8 mouse cellular contexts compared by ENCODE assay signal in the genomic region with DNA sequence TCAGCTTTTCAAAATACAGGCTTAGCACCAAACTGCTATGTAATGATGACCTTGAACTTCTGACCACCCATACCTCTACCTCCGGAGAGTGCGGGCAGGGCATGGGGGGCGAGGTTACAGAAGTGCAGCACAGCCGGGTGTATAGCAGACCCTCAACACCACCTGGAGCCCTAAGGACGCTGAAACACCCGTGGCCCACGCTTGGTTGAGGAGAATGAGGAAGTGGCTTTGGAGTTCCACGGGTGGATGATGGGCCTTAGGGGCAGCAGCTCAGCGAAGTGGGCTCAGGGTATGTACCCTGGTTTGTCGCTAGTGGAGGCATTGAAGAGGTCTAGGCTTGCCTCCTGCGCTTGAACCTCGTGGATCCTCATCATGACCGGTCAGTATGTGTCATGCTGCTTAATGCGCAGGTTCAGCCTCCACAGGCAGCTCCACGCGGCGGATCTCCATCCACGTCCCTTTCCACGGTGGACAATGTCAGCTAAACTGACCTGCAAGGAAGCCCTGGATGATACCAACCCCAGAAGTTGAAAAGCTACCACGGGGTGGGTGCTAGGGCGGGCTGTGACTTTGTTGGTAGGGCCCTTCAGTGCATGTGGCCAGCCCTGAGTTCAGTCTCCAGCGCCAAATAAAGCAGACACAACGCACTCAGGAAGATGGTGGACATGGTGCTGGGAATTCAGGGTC. TPM values are rescaled to one million over a fixed set of nuclear protein-coding genes. Genes with fewer than 3 reads are reported as not detected.
DNase-seq lines count a peak whose midpoint lies in the region; ATAC-seq and TF ChIP-seq lines count a peak whose summit lies in the region.

No protein-coding gene starts in this region.

- H3K36me3 ChIP-seq in hindbrain, embryonic 15.5 days: no peaks in the 10 kb centered on the region
- H3K36me3 ChIP-seq in hindbrain, embryonic 12.5 days: no peaks in the 10 kb centered on the region
- no peaks in the 10 kb centered on the region for H3K36me3 ChIP-seq in ES-Bruce4 (ENCODE audit: control insufficient read depth, insufficient read depth, low read length, poor library complexity, severe bottlenecking)
- no peaks in the 10 kb centered on the region for H3K36me3 ChIP-seq in heart, embryonic 15.5 days
- no peaks in the 10 kb centered on the region for H3K36me3 ChIP-seq in midbrain, embryonic 14.5 days (ENCODE audit: control insufficient read depth, insufficient read depth, low read length)

- H3K9me3 ChIP-seq in hindbrain, embryonic 15.5 days: no peaks in the 10 kb centered on the region
- H3K9me3 ChIP-seq in hindbrain, embryonic 12.5 days (replicated peaks): no peaks in the 10 kb centered on the region
- no peaks in the 10 kb centered on the region for H3K9me3 ChIP-seq in ES-Bruce4 (replicated peaks; ENCODE audit: control insufficient read depth, insufficient read depth, low read length, poor library complexity, severe bottlenecking)
- no peaks in the 10 kb centered on the region for H3K9me3 ChIP-seq in heart, embryonic 15.5 days (replicated peaks)
- H3K9me3 ChIP-seq in midbrain, embryonic 14.5 days (ENCODE audit: control insufficient read depth, low read length): no peaks in the 10 kb centered on the region

- H3K4me2 ChIP-seq in hindbrain, embryonic 15.5 days: peak overlapping the region; percentile 91; the same call in 1 of the 2 replicates
- no peak overlapping the region; the same call in 1 of the 2 replicates for H3K4me2 ChIP-seq in hindbrain, embryonic 12.5 days (replicated peaks)
- H3K4me2 ChIP-seq in heart, embryonic 15.5 days: peak overlapping the region; percentile 97
- H3K4me2 ChIP-seq in midbrain, embryonic 14.5 days (ENCODE audit: low read length): peak overlapping the region; percentile 93

- peaks cover 8% of the 10 kb centered on the region for H3K27me3 ChIP-seq in hindbrain, embryonic 15.5 days
- peaks cover 32% of the 10 kb centered on the region for H3K27me3 ChIP-seq in hindbrain, embryonic 12.5 days
- H3K27me3 ChIP-seq in ES-Bruce4 (ENCODE audit: control insufficient read depth, insufficient read depth, low read length, poor library complexity, severe bottlenecking): no peaks in the 10 kb centered on the region
- peaks cover 14% of the 10 kb centered on the region for H3K27me3 ChIP-seq in heart, embryonic 15.5 days
- peaks cover 8% of the 10 kb centered on the region; the same call in 1 of the 2 replicates for H3K27me3 ChIP-seq in midbrain, embryonic 14.5 days (ENCODE audit: control insufficient read depth, insufficient read depth, low read length)

- no peak for TF ChIP-seq POLR2A in ES-Bruce4 (IDR thresholded peaks at IDR 0.05; ENCODE audit: insufficient read depth, low read length)

- 85% methylated on average over 23 of the region's 23 CpGs for WGBS in hindbrain, embryonic 15.5 days
- WGBS in hindbrain, embryonic 12.5 days: 83% methylated on average over 23 of the region's 23 CpGs
- 78% methylated on average over 23 of the region's 23 CpGs for WGBS in heart, embryonic 15.5 days
- WGBS in midbrain, embryonic 14.5 days: 88% methylated on average over 23 of the region's 23 CpGs

- H3K9ac ChIP-seq in hindbrain, embryonic 15.5 days: no peak overlapping the region
- H3K9ac ChIP-seq in hindbrain, embryonic 12.5 days: no peak overlapping the region
- H3K9ac ChIP-seq in ES-Bruce4 (ENCODE audit: low read depth, poor library complexity, severe bottlenecking): peak overlapping the region; percentile 80
- H3K9ac ChIP-seq in heart, embryonic 15.5 days: 0 out of 2 replicates have a peak overlapping the region, but pooled peaks have one; percentile 53
- H3K9ac ChIP-seq in midbrain, embryonic 14.5 days (replicated peaks; ENCODE audit: low read length): no peak overlapping the region

- no peak overlapping the region for H3K27ac ChIP-seq in hindbrain, embryonic 15.5 days (replicated peaks)
- H3K27ac ChIP-seq in hindbrain, embryonic 12.5 days: no peak overlapping the region
- H3K27ac ChIP-seq in ES-Bruce4 (ENCODE audit: insufficient read depth, low read length): peak overlapping the region; percentile 42; the same call in 1 of the 2 replicates
- H3K27ac ChIP-seq in heart, embryonic 15.5 days: 0 out of 2 replicates have a peak overlapping the region, but pooled peaks have one; percentile 3
- H3K27ac ChIP-seq in midbrain, embryonic 14.5 days (replicated peaks; ENCODE audit: low read depth, low read length): no peak overlapping the region

- H3K4me1 ChIP-seq in hindbrain, embryonic 15.5 days (replicated peaks): peaks cover 19% of the 10 kb centered on the region
- H3K4me1 ChIP-seq in hindbrain, embryonic 12.5 days: peaks cover 11% of the 10 kb centered on the region
- peaks cover 4% of the 10 kb centered on the region for H3K4me1 ChIP-seq in ES-Bruce4 (ENCODE audit: control insufficient read depth, insufficient read depth, low read length)
- peaks cover 26% of the 10 kb centered on the region for H3K4me1 ChIP-seq in heart, embryonic 15.5 days (replicated peaks)
- peaks cover 4% of the 10 kb centered on the region; the same call in 1 of the 2 replicates for H3K4me1 ChIP-seq in midbrain, embryonic 14.5 days (ENCODE audit: control insufficient read depth, insufficient read depth, low read length)

- DNase-seq in midbrain, embryonic 14.5 days: no peak
- DNase-seq in MN1 (ENCODE audit: low spot score): no peak
- no peak for DNase-seq in urinary bladder, postnatal 25 days (ENCODE audit: low spot score)
- no peak for DNase-seq in frontal cortex, adult 2 months (ENCODE audit: extremely low spot score in 1 of 2, low spot score in 1 of 2)

- TF ChIP-seq EP300 in ES-Bruce4 (IDR thresholded peaks at IDR 0.05; ENCODE audit: insufficient read depth, low read depth, low read length): no peak

- no peak for ATAC-seq in hindbrain, embryonic 15.5 days (ENCODE audit: low FRiP score, low read depth)
- ATAC-seq in hindbrain, embryonic 12.5 days (ENCODE audit: low FRiP score): no peak
- ATAC-seq in heart, embryonic 15.5 days (replicated peaks; ENCODE audit: insufficient number of reproducible peaks, insufficient read depth, low FRiP score, low read depth): no peak
- ATAC-seq in midbrain, embryonic 14.5 days (ENCODE audit: low FRiP score, low TSS enrichment): no peak

- no peak overlapping the region; the same call in 1 of the 2 replicates for H3K4me3 ChIP-seq in hindbrain, embryonic 15.5 days
- no peak overlapping the region for H3K4me3 ChIP-seq in hindbrain, embryonic 12.5 days
- peak overlapping the region; percentile 59 for H3K4me3 ChIP-seq in ES-Bruce4 (ENCODE audit: low read depth, low read length)
- H3K4me3 ChIP-seq in heart, embryonic 15.5 days: peak overlapping the region; percentile 66
- no peak overlapping the region for H3K4me3 ChIP-seq in midbrain, embryonic 14.5 days (replicated peaks; ENCODE audit: low read depth, low read length)

- no peak for TF ChIP-seq CTCF in ES-Bruce4 (IDR thresholded peaks at IDR 0.05; ENCODE audit: low read depth, low read length)

RNA-seq across cellular contexts. Expression of a gene that starts 6.5 kb away (rescaled TPM):
- polyA plus RNA-seq in hindbrain, embryonic 15.5 days (2015; fragmentation: Nextera tagmentation; extraction: Ambion mirVana): not detected in 2 replicates
- polyA plus RNA-seq in hindbrain, embryonic 12.5 days (2016; fragmentation: Nextera tagmentation; extraction: Ambion mirVana): not detected in 2 replicates
- not detected in 2 replicates for polyA plus RNA-seq in ES-Bruce4 (2011; ENCODE audit: insufficient read depth, insufficient read length, low read depth, missing spikeins)
- not detected in 2 replicates for polyA plus RNA-seq in heart, embryonic 15.5 days (2015; fragmentation: Nextera tagmentation; extraction: Ambion mirVana)
- polyA plus RNA-seq in midbrain, embryonic 14.5 days (2014; fragmentation: Nextera tagmentation; extraction: Ambion mirVana): not detected in 2 replicates
- polyA plus RNA-seq in frontal cortex, adult 2 months (2012; rRNA removed): not detected in 2 replicates

RNA-seq across cellular contexts. Expression of a gene that starts 6.8 kb away (rescaled TPM):
- polyA plus RNA-seq in hindbrain, embryonic 15.5 days (2015; fragmentation: Nextera tagmentation; extraction: Ambion mirVana): 31.5 and 32.5 TPM in 2 replicates
- polyA plus RNA-seq in hindbrain, embryonic 12.5 days (2016; fragmentation: Nextera tagmentation; extraction: Ambion mirVana): 28.3 and 32.6 TPM in 2 replicates
- polyA plus RNA-seq in ES-Bruce4 (2011; ENCODE audit: insufficient read depth, insufficient read length, low read depth, missing spikeins): 60.2 and 67.1 TPM in 2 replicates
- polyA plus RNA-seq in heart, embryonic 15.5 days (2015; fragmentation: Nextera tagmentation; extraction: Ambion mirVana): 16.2 and 33.9 TPM in 2 replicates
- 11.6 and 22.2 TPM in 2 replicates for polyA plus RNA-seq in midbrain, embryonic 14.5 days (2014; fragmentation: Nextera tagmentation; extraction: Ambion mirVana)
- polyA plus RNA-seq in frontal cortex, adult 2 months (2012; rRNA removed): 16.3 and 18.9 TPM in 2 replicates

RNA-seq across cellular contexts. Expression of a gene that starts 25.1 kb away (rescaled TPM):
- not detected in 2 replicates for polyA plus RNA-seq in hindbrain, embryonic 15.5 days (2015; fragmentation: Nextera tagmentation; extraction: Ambion mirVana)
- not detected in 2 replicates for polyA plus RNA-seq in hindbrain, embryonic 12.5 days (2016; fragmentation: Nextera tagmentation; extraction: Ambion mirVana)
- polyA plus RNA-seq in ES-Bruce4 (2011; ENCODE audit: insufficient read depth, insufficient read length, low read depth, missing spikeins): not detected in 2 replicates
- not detected in 2 replicates for polyA plus RNA-seq in heart, embryonic 15.5 days (2015; fragmentation: Nextera tagmentation; extraction: Ambion mirVana)
- not detected in 2 replicates for polyA plus RNA-seq in midbrain, embryonic 14.5 days (2014; fragmentation: Nextera tagmentation; extraction: Ambion mirVana)
- polyA plus RNA-seq in frontal cortex, adult 2 months (2012; rRNA removed): not detected in 2 replicates

RNA-seq across cellular contexts. Expression of a gene that starts 36.4 kb away (rescaled TPM):
- polyA plus RNA-seq in hindbrain, embryonic 15.5 days (2015; fragmentation: Nextera tagmentation; extraction: Ambion mirVana): 0.44 and 0.47 TPM in 2 replicates
- polyA plus RNA-seq in hindbrain, embryonic 12.5 days (2016; fragmentation: Nextera tagmentation; extraction: Ambion mirVana): not detected in 2 replicates
- polyA plus RNA-seq in ES-Bruce4 (2011; ENCODE audit: insufficient read depth, insufficient read length, low read depth, missing spikeins): not detected in 2 replicates
- polyA plus RNA-seq in heart, embryonic 15.5 days (2015; fragmentation: Nextera tagmentation; extraction: Ambion mirVana): 1.1 and 1.2 TPM in 2 replicates
- polyA plus RNA-seq in midbrain, embryonic 14.5 days (2014; fragmentation: Nextera tagmentation; extraction: Ambion mirVana): not detected in 2 replicates
- 0.18 TPM in 1 of 2 replicates, not detected in the other for polyA plus RNA-seq in frontal cortex, adult 2 months (2012; rRNA removed)

RNA-seq across cellular contexts. Expression of a gene that starts 51.3 kb away (rescaled TPM):
- polyA plus RNA-seq in hindbrain, embryonic 15.5 days (2015; fragmentation: Nextera tagmentation; extraction: Ambion mirVana): 16.4 and 16.5 TPM in 2 replicates
- polyA plus RNA-seq in hindbrain, embryonic 12.5 days (2016; fragmentation: Nextera tagmentation; extraction: Ambion mirVana): 2.0 and 3.4 TPM in 2 replicates
- polyA plus RNA-seq in ES-Bruce4 (2011; ENCODE audit: insufficient read depth, insufficient read length, low read depth, missing spikeins): not detected in 2 replicates
- 0.15 and 0.42 TPM in 2 replicates for polyA plus RNA-seq in heart, embryonic 15.5 days (2015; fragmentation: Nextera tagmentation; extraction: Ambion mirVana)
- 7.1 and 11.0 TPM in 2 replicates for polyA plus RNA-seq in midbrain, embryonic 14.5 days (2014; fragmentation: Nextera tagmentation; extraction: Ambion mirVana)
- polyA plus RNA-seq in frontal cortex, adult 2 months (2012; rRNA removed): 8.4 and 8.5 TPM in 2 replicates

Comparison
In these comparisons a context has a peak if more than half of its experiments do, and no peak if none do; other contexts are left out.
1. H3K27ac ChIP-seq: peak in ES-Bruce4 (single experiment) and heart, embryonic 15.5 days (single experiment); none in hindbrain, embryonic 15.5 days (single experiment), hindbrain, embryonic 12.5 days (single experiment) and midbrain, embryonic 14.5 days (single experiment).
2. H3K4me3 ChIP-seq: peak in ES-Bruce4 (single experiment) and heart, embryonic 15.5 days (single experiment); none in hindbrain, embryonic 15.5 days (single experiment), hindbrain, embryonic 12.5 days (single experiment) and midbrain, embryonic 14.5 days (single experiment).
3. H3K9ac ChIP-seq: peak in ES-Bruce4 (single experiment) and heart, embryonic 15.5 days (single experiment); none in hindbrain, embryonic 15.5 days (single experiment), hindbrain, embryonic 12.5 days (single experiment) and midbrain, embryonic 14.5 days (single experiment).